Mouse (Mus musculus) limb, embryonic 14.5 days (tissue): ENCODE measurements around the gene 1810013L24Rik. TPM values are rescaled to one million over a fixed set of nuclear protein-coding genes. Genes with fewer than 3 reads are reported as not detected.

ENCODE experiments used
- polyA plus RNA-seq, 2 experiments: library from polyadenylated mRNA; depleted of rRNA in 1 of 2; stranded (reverse) in 1 of 2; unstranded in 1 of 2; fragments of >200 nt; fragmentation: Nextera tagmentation in 1 of 2; extraction: Ambion mirVana in 1 of 2; gene quantifications; 2 replicates each; pipeline versions ENCODE4 v1.2.1 to v1.2.3; 2012 to 2014

1810013L24Rik gene
- polyA plus RNA-seq, 2 experiments: 18.2 to 31.8 TPM

Other genes starting within 250 kb of the 1810013L24Rik start
- 61.0 and 68.5 TPM in 2 replicates for gene Pmm2, start 192.4 kb upstream of the 1810013L24Rik start, polyA plus RNA-seq (2012; rRNA removed)
- gene Pmm2, start 192.4 kb upstream of the 1810013L24Rik start, polyA plus RNA-seq (2014; fragmentation: Nextera tagmentation; extraction: Ambion mirVana): 46.1 and 47.9 TPM in 2 replicates
- gene Tmem186, start 192.4 kb upstream of the 1810013L24Rik start, polyA plus RNA-seq (2012; rRNA removed): 17.4 and 18.6 TPM in 2 replicates
- gene Tmem186, start 192.4 kb upstream of the 1810013L24Rik start, polyA plus RNA-seq (2014; fragmentation: Nextera tagmentation; extraction: Ambion mirVana): 13.0 and 15.3 TPM in 2 replicates
- gene Carhsp1, start 157.9 kb upstream of the 1810013L24Rik start, polyA plus RNA-seq (2012; rRNA removed): 60.7 and 62.1 TPM in 2 replicates
- gene Carhsp1, start 157.9 kb upstream of the 1810013L24Rik start, polyA plus RNA-seq (2014; fragmentation: Nextera tagmentation; extraction: Ambion mirVana): 29.9 and 34.0 TPM in 2 replicates
- gene Gm5767, start 149.3 kb upstream of the 1810013L24Rik start, polyA plus RNA-seq (2012; rRNA removed): not detected in 2 replicates
- 0.33 TPM in 1 of 2 replicates, not detected in the other for gene Gm5767, start 149.3 kb upstream of the 1810013L24Rik start, polyA plus RNA-seq (2014; fragmentation: Nextera tagmentation; extraction: Ambion mirVana)
- 84.7 and 104 TPM in 2 replicates for gene Usp7, start 37.8 kb upstream of the 1810013L24Rik start, polyA plus RNA-seq (2012; rRNA removed)
- 47.1 and 51.0 TPM in 2 replicates for gene Usp7, start 37.8 kb upstream of the 1810013L24Rik start, polyA plus RNA-seq (2014; fragmentation: Nextera tagmentation; extraction: Ambion mirVana)